Mouse (Mus musculus) intestine, embryonic 15.5 days (tissue): ENCODE measurements around the gene Tmem108. TPM values are rescaled to one million over a fixed set of nuclear protein-coding genes. Genes with fewer than 3 reads are reported as not detected.

Experiments used
- ATAC-seq: fragments of 200-750 bp; cut with Nextera tagmentation; 2 replicates; pipeline ENCODE4 v1.8.0; 2017; ENCODE audit warnings: moderate TSS enrichment, moderate library complexity
- H3K27ac ChIP-seq: fragments of 300-500 bp; sonication (generic); 2 replicates; pipeline ENCODE4 v1.5.1; 2015; ENCODE audit warnings: mild to moderate bottlenecking, inconsistent platforms
- H3K27me3 ChIP-seq: fragments of 300-500 bp; sonication (generic); replicated peaks from 2 replicates; pipeline ENCODE4 v1.6.1; 2015; ENCODE audit warnings: inconsistent platforms
- H3K36me3 ChIP-seq: fragments of 300-500 bp; sonication (generic); 2 replicates; pipeline ENCODE4 v1.6.1; 2015; ENCODE audit warnings: inconsistent platforms
- H3K4me1 ChIP-seq: fragments of 300-500 bp; sonication (generic); replicated peaks from 2 replicates; pipeline ENCODE4 v1.6.1; 2015; ENCODE audit warnings: inconsistent platforms
- H3K4me2 ChIP-seq: fragments of 300-500 bp; sonication (generic); replicated peaks from 2 replicates; pipeline ENCODE4 v1.6.1; 2015; ENCODE audit warnings: mild to moderate bottlenecking, inconsistent platforms
- H3K4me3 ChIP-seq: fragments of 300-500 bp; sonication (generic); replicated peaks from 2 replicates; pipeline ENCODE4 v1.5.1; 2015; ENCODE audit warnings: inconsistent platforms
- H3K9ac ChIP-seq: fragments of 300-500 bp; sonication (generic); 2 replicates; pipeline ENCODE4 v1.6.1; 2015; ENCODE audit warnings: inconsistent platforms
- H3K9me3 ChIP-seq: fragments of 300-500 bp; sonication (generic); 2 replicates; pipeline ENCODE4 v1.6.1; 2016; ENCODE audit warnings: inconsistent platforms
- WGBS: fragments of 180-500 bp; shearing (Covaris S2); methylation state at CpG from one replicate; pipeline ENCODE4 v1.1.7; 2015; 5-methylcytosine and 5-hydroxymethylcytosine counted together
- polyA plus RNA-seq: library from polyadenylated mRNA; unstranded; fragments of >200 nt; fragmentation: Nextera tagmentation; extraction: Ambion mirVana; gene quantifications from 2 replicates; pipeline ENCODE4 v1.2.1, GENCODE M21; 2015

Gene Tmem108
- polyA plus RNA-seq, 1 experiment from 2014 or later, result 10.2 TPM

DNA sequence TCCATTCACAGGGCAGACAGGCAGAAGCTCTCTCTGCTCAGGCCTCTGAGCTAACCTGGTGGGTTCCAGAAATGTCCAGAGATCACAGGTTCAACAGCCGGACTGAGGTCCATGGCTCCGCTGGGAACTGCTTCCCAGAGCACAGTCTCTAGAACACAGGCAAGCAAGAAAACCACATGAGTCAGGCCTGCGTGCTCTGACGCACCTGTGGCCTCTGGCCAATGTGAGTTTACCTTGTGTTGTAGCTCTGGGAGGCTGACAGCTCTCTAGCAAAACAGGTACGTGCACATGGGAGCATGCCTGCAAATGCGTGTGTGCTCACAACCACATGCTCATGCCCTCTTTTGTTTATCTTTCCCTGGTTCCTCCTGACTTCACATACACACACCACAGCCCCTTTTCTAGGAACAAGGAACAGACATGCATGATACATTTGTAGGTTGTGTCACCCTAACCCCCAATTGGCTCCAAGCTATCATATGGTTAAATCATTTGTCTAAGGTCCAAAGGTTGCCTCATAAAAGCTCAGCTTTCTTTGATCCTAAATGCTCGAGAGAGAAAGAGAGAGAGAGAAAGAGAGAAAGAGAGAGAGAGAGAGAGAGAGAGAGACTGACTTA, 254.6 kb downstream of the Tmem108 start:
- WGBS, result 39% methylated on average over 7 of the region's 7 CpGs
- ATAC-seq, result peak; percentile 90
- H3K4me1 ChIP-seq, result peaks cover 10% of the 10 kb centered on the region; the same call in 1 of the 2 replicates
- H3K36me3 ChIP-seq, result no peaks in the 10 kb centered on the region
- H3K27me3 ChIP-seq, result no peaks in the 10 kb centered on the region
- peak overlapping the region; percentile 69 for H3K27ac ChIP-seq
- no peak overlapping the region for H3K9ac ChIP-seq
- no peaks in the 10 kb centered on the region for H3K9me3 ChIP-seq
- no peak overlapping the region for H3K4me3 ChIP-seq
- H3K4me2 ChIP-seq, result 0 out of 2 replicates have a peak overlapping the region, but pooled peaks have one; percentile 2

DNA sequence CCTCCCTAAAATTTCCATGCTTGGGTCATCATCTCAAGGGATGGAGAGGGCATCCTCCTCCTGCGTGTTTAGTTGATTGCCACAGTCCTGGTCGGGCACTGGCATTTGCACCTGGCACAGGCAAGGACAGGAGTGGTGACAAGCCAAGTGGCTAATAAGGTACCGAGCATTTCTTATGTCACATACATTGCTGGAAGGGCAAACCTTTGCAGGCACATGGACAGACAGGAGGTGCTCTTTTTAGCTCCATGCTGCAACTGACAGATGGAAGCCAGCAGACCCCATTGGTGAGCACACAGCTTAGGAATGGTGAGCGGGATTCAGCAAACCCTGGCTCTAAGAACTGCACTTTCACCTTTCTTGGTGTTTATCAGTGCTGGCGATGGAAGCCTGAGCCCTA, 256.6 kb downstream of the Tmem108 start:
- no peak overlapping the region for H3K4me3 ChIP-seq
- 69% methylated on average over 5 of the region's 5 CpGs for WGBS
- H3K4me1 ChIP-seq, result peaks cover 15% of the 10 kb centered on the region
- no peak overlapping the region for H3K9ac ChIP-seq
- no peaks in the 10 kb centered on the region for H3K27me3 ChIP-seq
- no peaks in the 10 kb centered on the region for H3K9me3 ChIP-seq
- no peaks in the 10 kb centered on the region for H3K36me3 ChIP-seq
- H3K27ac ChIP-seq, result no peak overlapping the region
- ATAC-seq, result no peak
- H3K4me2 ChIP-seq, result no peak overlapping the region

DNA sequence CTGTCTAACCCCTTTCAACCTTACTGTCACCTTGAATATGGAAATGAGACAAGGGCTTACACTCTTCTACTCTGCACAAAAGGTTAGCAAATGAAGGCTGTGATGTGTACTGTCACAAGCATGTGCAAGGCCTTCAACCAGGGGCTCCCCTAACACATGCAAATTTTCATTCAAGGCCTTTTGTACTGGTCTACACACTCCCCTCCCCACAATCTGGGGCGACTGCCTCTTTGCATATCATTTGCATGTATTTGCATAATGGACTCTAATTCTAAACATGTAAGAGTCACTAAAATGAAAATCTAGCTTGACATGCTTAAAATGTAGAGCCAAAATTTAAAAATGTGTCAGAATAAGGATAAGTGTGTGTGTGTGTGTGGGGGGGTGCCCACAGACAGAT, 257.0 kb downstream of the Tmem108 start:
- no peak for ATAC-seq

DNA sequence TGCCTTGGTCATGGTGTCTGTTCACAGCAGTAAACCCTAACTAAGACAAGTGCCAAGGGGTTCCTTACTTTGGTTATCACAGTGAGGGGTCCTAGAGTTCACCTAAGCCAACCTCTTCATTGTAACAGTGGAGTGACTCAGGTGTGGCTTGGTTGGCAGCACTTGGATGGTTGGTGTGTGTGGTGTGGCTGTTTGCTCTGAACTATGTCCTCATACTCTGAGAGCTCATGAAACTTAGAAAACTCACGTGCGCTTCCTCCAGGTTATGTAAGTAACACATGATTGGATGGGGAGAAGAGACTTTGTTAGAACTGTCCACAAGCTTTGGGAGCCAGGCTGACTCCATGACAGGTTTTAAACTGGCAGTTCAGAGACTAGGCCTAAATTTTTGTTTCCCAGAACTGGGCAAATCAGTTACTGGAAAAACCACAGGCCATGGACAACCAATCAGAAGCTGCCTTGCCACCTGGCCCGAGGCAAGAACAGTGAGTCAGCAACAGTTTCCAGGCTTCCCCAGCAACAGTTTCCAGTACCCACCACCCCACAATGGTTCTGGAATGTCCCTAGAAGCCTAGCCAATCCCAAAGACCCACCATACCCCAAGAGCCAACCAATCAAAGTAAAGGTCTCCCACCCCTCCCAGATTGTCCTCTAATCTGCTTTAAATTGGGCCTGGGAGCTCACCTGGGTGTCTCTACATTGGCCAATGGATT, 257.9 kb downstream of the Tmem108 start:
- ATAC-seq, result no peak
- peaks cover 15% of the 10 kb centered on the region for H3K4me1 ChIP-seq
- no peaks in the 10 kb centered on the region for H3K36me3 ChIP-seq
- no peaks in the 10 kb centered on the region for H3K27me3 ChIP-seq
- WGBS, result 92% methylated on average over 3 of the region's 3 CpGs
- H3K27ac ChIP-seq, result no peak overlapping the region
- H3K9me3 ChIP-seq, result no peaks in the 10 kb centered on the region
- H3K4me3 ChIP-seq, result no peak overlapping the region
- no peak overlapping the region for H3K4me2 ChIP-seq
- H3K9ac ChIP-seq, result no peak overlapping the region

More for the DNA sequence above, 257.0 kb downstream of the Tmem108 start:
- 94% methylated on average over 1 of the region's 1 CpGs for WGBS
- no peak overlapping the region for H3K4me3 ChIP-seq
- no peak overlapping the region for H3K9ac ChIP-seq
- peaks cover 15% of the 10 kb centered on the region for H3K4me1 ChIP-seq
- H3K4me2 ChIP-seq, result no peak overlapping the region
- H3K9me3 ChIP-seq, result no peaks in the 10 kb centered on the region
- H3K27ac ChIP-seq, result no peak overlapping the region
- H3K36me3 ChIP-seq, result no peaks in the 10 kb centered on the region
- no peaks in the 10 kb centered on the region for H3K27me3 ChIP-seq

DNA sequence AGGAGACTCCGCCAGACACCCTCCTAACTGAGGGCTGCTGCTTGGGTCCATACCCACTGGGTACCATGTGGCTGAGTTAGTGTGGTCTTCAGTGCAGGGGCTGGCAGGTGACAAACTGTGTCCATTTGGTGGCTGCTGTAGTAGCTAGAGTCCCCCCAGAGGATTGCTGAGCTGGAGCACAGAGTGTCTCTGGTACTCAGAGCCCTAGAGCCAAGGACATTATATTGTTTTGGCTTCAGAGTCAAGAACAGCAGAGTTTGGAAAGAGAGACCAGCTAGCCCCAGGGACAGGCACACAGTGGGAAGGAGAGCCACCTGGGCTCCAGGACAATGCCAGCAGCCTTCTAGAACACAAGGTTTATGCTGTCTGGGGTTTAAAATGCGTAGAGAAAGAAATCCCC, 259.0 kb downstream of the Tmem108 start:
- Histone ChIP-seq H3K9me3 (no peaks in the 10 kb centered on the region), H3K27me3 (no peaks in the 10 kb centered on the region), H3K27ac (no peak overlapping the region), H3K36me3 (no peaks in the 10 kb centered on the region), H3K4me1 (peaks cover 9% of the 10 kb centered on the region), H3K4me2 (no peak overlapping the region), H3K4me3 (no peak overlapping the region), H3K9ac (no peak overlapping the region)
- no peak for ATAC-seq
- 97% methylated on average over 2 of the region's 2 CpGs for WGBS

DNA sequence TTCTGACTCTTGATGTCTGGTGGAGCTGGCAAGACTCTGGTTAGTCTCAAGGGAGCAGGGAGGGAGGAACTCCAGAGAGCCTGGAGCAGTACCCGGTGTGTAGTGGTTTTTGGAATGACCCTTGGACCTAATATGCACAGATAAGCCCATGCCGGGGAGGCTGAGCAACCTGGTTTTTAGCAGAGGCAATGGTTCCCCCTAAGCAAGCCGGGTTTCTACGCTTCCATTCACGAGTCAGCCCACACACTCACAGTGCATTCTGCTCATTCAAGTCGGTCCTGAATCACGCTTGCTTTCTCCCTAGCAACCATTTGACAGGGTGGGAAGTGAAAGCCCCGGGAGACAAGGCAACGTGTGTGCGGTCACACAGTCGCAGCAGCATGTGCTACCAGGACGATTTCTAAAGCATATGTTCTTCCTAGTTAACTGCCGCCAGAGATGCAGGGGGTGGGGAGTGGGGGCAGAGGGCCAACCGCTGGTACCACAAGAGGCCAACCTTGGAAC, 259.7 kb downstream of the Tmem108 start:
- Histone ChIP-seq H3K27me3 (no peaks in the 10 kb centered on the region), H3K4me2 (no peak overlapping the region), H3K27ac (no peak overlapping the region), H3K36me3 (no peaks in the 10 kb centered on the region), H3K4me1 (peaks cover 8% of the 10 kb centered on the region), H3K9ac (no peak overlapping the region), H3K9me3 (no peaks in the 10 kb centered on the region), H3K4me3 (no peak overlapping the region)
- peak; percentile 51; the same call in 1 of the 2 replicates for ATAC-seq
- WGBS, result 17% methylated on average over 14 of the region's 14 CpGs

DNA sequence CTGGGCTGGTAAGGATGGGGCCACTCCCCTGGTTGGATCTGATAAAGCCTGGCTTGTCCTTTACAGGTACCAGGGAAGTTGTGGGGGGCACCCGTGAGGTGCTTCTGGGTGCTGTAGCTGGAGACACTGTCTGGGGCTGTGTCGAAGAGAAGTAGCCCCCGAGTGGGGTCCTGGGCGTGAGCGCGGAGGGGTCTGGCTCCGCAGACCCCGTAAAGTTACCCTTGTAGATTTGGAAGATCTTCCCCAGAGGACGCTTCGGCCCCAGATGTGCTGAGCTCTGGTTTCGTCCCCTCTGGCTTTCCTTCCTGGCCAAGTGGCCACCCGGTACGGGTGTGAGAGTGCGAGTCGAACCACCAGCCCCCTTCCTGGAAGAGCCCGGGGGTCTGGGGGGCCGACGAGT, 262.3 kb downstream of the Tmem108 start:
- Histone ChIP-seq H3K4me2 (no peak overlapping the region), H3K4me1 (peaks cover 8% of the 10 kb centered on the region), H3K9me3 (no peaks in the 10 kb centered on the region), H3K27ac (no peak overlapping the region), H3K4me3 (no peak overlapping the region), H3K9ac (no peak overlapping the region), H3K36me3 (no peaks in the 10 kb centered on the region), H3K27me3 (no peaks in the 10 kb centered on the region)
- ATAC-seq, result no peak
- WGBS, result 94% methylated on average over 18 of the region's 18 CpGs

DNA sequence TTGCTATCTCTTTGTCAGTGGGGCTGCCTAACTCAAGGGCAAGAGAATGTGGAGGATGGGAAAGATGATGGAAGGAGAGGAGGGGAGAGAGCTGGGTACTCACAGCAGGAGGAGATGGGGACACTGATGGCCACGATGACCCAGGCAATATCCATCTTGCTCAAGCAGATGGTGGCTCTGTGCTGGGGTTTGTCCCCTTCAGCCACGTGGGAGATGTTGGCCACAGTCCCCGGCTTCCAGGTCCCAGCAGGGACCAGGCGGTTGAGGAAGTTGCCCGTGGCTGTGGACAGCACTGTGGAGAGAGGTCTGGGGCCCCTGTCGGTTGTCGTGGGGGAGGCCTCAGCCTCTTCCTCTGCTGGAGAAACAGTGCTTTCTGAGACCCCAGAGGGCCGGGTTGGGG, 262.9 kb downstream of the Tmem108 start:
- no peak overlapping the region for H3K9ac ChIP-seq
- H3K36me3 ChIP-seq, result no peaks in the 10 kb centered on the region
- no peaks in the 10 kb centered on the region for H3K27me3 ChIP-seq
- WGBS, result 70% methylated on average over 8 of the region's 8 CpGs
- peaks cover 8% of the 10 kb centered on the region for H3K4me1 ChIP-seq
- H3K27ac ChIP-seq, result no peak overlapping the region
- no peak overlapping the region for H3K4me3 ChIP-seq
- no peaks in the 10 kb centered on the region for H3K9me3 ChIP-seq
- no peak for ATAC-seq
- H3K4me2 ChIP-seq, result no peak overlapping the region

DNA sequence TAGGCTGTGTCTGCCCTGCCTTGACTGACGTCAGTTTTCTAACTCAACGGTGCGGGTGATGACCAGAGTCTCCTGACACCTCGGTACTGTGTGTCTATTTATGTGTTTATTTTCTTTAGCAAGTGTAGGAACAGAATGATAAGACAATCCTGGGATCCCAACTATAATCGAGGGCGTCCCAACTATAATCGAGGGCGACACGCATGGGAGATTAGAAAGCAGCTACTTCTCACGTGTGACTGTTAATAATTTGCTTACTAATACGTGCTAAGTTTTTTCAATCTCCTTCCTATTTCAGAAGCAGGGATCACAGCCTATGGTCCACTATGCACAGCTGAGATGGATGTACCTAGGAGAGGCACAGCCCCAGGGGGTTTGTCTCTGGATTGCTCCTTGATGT, 266.2 kb downstream of the Tmem108 start:
- WGBS, result 83% methylated on average over 11 of the region's 11 CpGs
- no peak overlapping the region for H3K4me3 ChIP-seq
- ATAC-seq, result no peak

DNA sequence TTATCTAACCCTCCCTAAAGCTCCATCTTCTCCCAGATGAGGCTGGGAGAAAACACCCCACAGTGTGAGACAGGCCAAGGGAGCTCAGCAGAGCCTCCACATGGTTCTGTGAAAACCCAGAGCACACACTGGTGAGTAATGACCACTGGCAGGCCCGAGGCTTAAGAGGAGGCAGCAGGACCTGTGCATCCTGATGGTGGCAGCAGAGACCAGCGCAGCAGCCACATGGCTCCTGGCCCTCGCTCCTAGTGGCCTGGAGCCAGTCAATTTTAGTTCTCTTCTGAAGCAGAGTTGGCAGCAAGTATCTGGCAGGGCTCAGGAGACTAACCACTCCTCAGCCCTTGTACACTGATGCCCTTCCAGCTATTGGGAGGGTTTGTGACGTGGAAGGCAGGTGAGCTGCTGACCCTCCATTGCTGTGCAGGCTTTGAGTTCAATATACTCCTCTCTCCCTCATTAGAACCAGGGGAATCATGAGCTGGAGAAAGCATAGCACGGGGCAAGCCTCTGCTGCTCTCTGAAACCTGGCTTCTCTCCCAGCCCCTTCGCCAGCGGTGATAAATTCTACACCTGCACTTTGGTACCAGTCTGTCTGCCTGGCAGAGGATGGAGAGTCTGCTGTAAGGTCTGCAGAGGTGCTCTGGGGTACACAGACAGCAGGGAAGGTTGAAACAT, 267.2 kb downstream of the Tmem108 start:
- no peaks in the 10 kb centered on the region for H3K36me3 ChIP-seq
- H3K9ac ChIP-seq, result no peak overlapping the region
- H3K4me3 ChIP-seq, result no peak overlapping the region
- H3K27ac ChIP-seq, result no peak overlapping the region
- WGBS, result 29% methylated on average over 7 of the region's 7 CpGs
- no peaks in the 10 kb centered on the region for H3K27me3 ChIP-seq
- peak; percentile 83 for ATAC-seq
- H3K9me3 ChIP-seq, result no peaks in the 10 kb centered on the region
- H3K4me1 ChIP-seq, result peaks cover 2% of the 10 kb centered on the region; the same call in 1 of the 2 replicates
- no peak overlapping the region for H3K4me2 ChIP-seq

More for the DNA sequence above, 266.2 kb downstream of the Tmem108 start:
- peaks cover 2% of the 10 kb centered on the region; the same call in 1 of the 2 replicates for H3K4me1 ChIP-seq
- no peaks in the 10 kb centered on the region for H3K9me3 ChIP-seq
- no peak overlapping the region for H3K9ac ChIP-seq
- no peak overlapping the region for H3K4me2 ChIP-seq
- no peaks in the 10 kb centered on the region for H3K36me3 ChIP-seq
- no peak overlapping the region for H3K27ac ChIP-seq
- no peaks in the 10 kb centered on the region for H3K27me3 ChIP-seq

DNA sequence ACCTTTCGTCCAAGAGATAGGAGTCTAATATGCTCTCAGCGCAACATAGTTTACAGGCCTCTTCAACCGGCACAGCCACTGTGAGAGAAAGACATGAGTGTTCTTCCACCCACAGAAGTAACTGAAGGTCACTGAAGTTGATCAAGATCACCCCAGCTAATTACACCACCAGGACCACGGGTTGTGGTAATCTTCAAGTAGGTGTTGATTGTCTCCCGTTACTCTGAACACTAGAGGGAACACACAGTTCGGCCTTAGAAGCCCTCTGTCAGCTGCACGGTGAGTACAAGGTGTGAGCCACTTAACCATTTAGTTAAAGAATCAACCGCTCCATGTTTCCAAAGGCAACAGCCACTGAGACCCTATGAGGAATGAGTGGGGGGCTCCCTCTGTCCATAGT, 269.7 kb downstream of the Tmem108 start:
- no peak overlapping the region for H3K4me2 ChIP-seq
- no peak overlapping the region for H3K27ac ChIP-seq
- H3K4me3 ChIP-seq, result no peak overlapping the region
- no peaks in the 10 kb centered on the region for H3K36me3 ChIP-seq
- H3K27me3 ChIP-seq, result no peaks in the 10 kb centered on the region
- peaks cover 2% of the 10 kb centered on the region; the same call in 1 of the 2 replicates for H3K4me1 ChIP-seq
- no peak overlapping the region for H3K9ac ChIP-seq
- ATAC-seq, result no peak
- H3K9me3 ChIP-seq, result no peaks in the 10 kb centered on the region
- 77% methylated on average over 8 of the region's 8 CpGs for WGBS

DNA sequence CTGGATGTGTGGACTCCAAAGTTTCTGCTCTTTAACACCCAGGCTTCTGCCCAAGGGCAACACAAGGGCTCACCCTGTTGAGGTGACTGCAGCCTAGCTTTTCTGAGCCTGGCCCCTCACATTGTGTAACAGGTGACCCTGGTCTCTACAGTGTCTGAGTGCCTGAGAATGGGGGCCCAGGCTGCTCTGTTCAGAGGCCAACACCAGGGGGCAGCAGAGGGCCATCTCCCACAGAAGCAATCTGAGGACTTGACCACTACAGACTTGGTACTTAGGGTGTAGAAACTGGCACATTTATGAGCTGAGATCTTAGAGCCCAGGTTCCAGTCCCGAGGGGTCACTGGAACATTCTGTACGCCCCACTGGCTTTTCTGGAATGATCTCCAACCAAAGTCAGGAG, 271.2 kb downstream of the Tmem108 start:
- H3K4me2 ChIP-seq, result no peak overlapping the region
- H3K27me3 ChIP-seq, result no peaks in the 10 kb centered on the region
- H3K27ac ChIP-seq, result no peak overlapping the region
- peak; percentile 65 for ATAC-seq
- no peaks in the 10 kb centered on the region for H3K36me3 ChIP-seq
- H3K4me3 ChIP-seq, result no peak overlapping the region
- 22% methylated on average over 2 of the region's 2 CpGs for WGBS
- H3K9ac ChIP-seq, result no peak overlapping the region
- H3K4me1 ChIP-seq, result peaks cover 5% of the 10 kb centered on the region; the same call in 1 of the 2 replicates
- H3K9me3 ChIP-seq, result no peaks in the 10 kb centered on the region
